In genomic region chr15:86086291-86086706, GRCm38 (mm10) we compare ENCODE assay signal across 8 mouse cellular contexts. TPM values are rescaled to one million over a fixed set of nuclear protein-coding genes. Genes with fewer than 3 reads are reported as not detected.
DNase-seq lines count a peak whose midpoint lies in the region; ATAC-seq lines count a peak whose summit lies in the region.

No protein-coding gene starts in this region.

- H3K36me3 ChIP-seq in forebrain, embryonic 15.5 days: no peaks in the 10 kb centered on the region

- H3K4me2 ChIP-seq in forebrain, embryonic 15.5 days (replicated peaks): peak overlapping the region; percentile 7; the same call in 1 of the 2 replicates

- H3K4me1 ChIP-seq in forebrain, embryonic 15.5 days: peaks cover 89% of the 10 kb centered on the region

- no peaks in the 10 kb centered on the region for H3K27me3 ChIP-seq in forebrain, embryonic 15.5 days

- 14% methylated on average over 8 of the region's 8 CpGs for WGBS in forebrain, embryonic 15.5 days

- H3K9ac ChIP-seq in forebrain, embryonic 15.5 days (replicated peaks): peak overlapping the region; percentile 16; the same call in 1 of the 2 replicates

- peak; percentile 61 to 70 for DNase-seq in cerebellum, postnatal 10 days
- DNase-seq in cerebellum, adult 18-20 months: no peak
- peak; percentile 82 for DNase-seq in Muller cell, postnatal 12 days (ENCODE audit: inconsistent ontology term)
- DNase-seq in kidney, adult 18-20 months: peak; percentile 51
- peak; percentile 36 for DNase-seq in mesoderm, embryonic 11.5 days (ENCODE audit: low read depth, low spot score)
- peak; percentile 72 for DNase-seq in testis, postnatal 10 days (ENCODE audit: low spot score)
- no peak for DNase-seq in MN1 (ENCODE audit: low spot score)

- no peaks in the 10 kb centered on the region for H3K9me3 ChIP-seq in forebrain, embryonic 15.5 days

- peak overlapping the region; percentile 91 for H3K27ac ChIP-seq in forebrain, embryonic 15.5 days (replicated peaks)

- ATAC-seq in forebrain, embryonic 15.5 days (replicated peaks): peak; percentile 58

- no peak overlapping the region for H3K4me3 ChIP-seq in forebrain, embryonic 15.5 days

RNA-seq across cellular contexts. Expression of gene Gramd4, which starts 28.8 kb away (rescaled TPM):
- 48.8 and 52.9 TPM in 2 replicates for polyA plus RNA-seq in forebrain, embryonic 15.5 days (2015; fragmentation: Nextera tagmentation; extraction: Ambion mirVana)

RNA-seq across cellular contexts. Expression of gene Celsr1, which starts 52.7 kb away (rescaled TPM):
- 5.8 and 7.2 TPM in 2 replicates for polyA plus RNA-seq in forebrain, embryonic 15.5 days (2015; fragmentation: Nextera tagmentation; extraction: Ambion mirVana)

Comparison
In these comparisons a context has a peak if more than half of its experiments do, and no peak if none do; other contexts are left out.
1. DNase-seq: peak in cerebellum, postnatal 10 days (2 of 2), Muller cell, postnatal 12 days (single experiment), kidney, adult 18-20 months (single experiment), mesoderm, embryonic 11.5 days (single experiment) and testis, postnatal 10 days (single experiment); none in cerebellum, adult 18-20 months (0 of 2) and MN1 (single experiment).